Mouse (Mus musculus): ENCODE results near the gene Tsc22d1. TPM values are rescaled to one million over a fixed set of nuclear protein-coding genes. Genes with fewer than 3 reads are reported as not detected.

Tsc22d1 gene
- polyA plus RNA-seq (2014; fragmentation: Illumina TruSeq; extraction: RNeasy Lipid Tissue Mini Kit (QIAGEN cat#74804); ENCODE audit: low read depth, low replicate concordance), result 557 TPM

DNA sequence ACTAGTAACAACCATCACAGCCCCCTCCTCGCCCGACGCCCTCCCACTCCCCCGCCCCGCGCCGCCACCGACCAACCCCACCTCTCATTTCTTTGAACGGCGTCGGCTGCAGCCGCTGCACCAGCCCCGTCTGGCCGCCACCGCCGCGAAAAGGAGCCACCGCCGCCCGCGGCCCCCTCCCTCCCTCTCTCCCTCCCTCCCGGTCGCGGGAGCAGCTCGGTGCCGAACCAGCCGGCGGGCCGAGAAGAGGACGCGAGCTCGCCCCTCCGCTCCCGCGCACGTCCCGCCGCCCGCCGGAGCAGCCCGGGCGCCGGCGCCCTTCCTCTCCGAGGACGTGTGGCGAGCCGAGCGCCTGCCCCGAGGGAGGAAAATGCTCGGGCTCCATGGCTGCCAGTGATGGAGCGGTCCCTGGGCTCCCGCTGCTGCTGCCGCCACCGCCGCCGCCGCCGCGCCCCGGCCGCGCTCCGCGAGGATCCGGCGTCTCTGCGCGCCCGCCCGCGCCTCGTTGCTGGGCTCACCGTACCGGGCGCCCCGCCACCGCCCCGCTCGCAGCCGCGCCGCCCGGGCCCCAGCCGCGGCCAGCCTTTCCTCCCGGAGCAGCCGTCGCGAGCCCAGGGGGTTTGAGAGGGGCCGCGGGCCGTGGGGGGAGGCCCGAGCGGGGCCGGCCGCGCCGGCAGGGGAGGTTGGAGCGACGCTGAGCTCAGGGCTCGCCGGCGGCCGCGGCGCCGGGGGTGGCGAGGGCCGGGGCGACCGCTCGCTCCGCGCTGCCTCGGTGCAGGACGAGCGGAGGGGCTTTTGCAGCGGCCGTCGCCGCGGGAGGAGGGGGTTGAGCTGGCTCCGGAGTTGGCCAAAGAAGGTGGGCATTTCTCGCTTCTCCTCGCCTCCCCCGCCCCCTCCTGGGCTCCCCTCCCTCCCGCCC is at the start of gene Tsc22d1:
Gene Tsc22d1 (plus strand): TSS at position 100 of the 919 bp plus-strand sequence.

GRCm38 (mm10) chr14:76556852-76557208 is 142.1 kb downstream of the Tsc22d1 start, which contains the start of gene Serp2:
Gene Serp2, minus strand, starts transcription at chr14:76556889.

Other genes starting within 250 kb of the Tsc22d1 start
- gene Serp2, start 141.9 kb downstream of the Tsc22d1 start, polyA plus RNA-seq (2014; fragmentation: Illumina TruSeq; extraction: RNeasy Lipid Tissue Mini Kit (QIAGEN cat#74804); ENCODE audit: low read depth, low replicate concordance), result 1.5 TPM